Mouse (Mus musculus) heart, adult 2 months (tissue): ENCODE results near the gene Clec2d.

ENCODE experiments used
- CTCF ChIP-seq: fragments of 200-600 bp; IDR thresholded peaks from 2 replicates; pipeline ENCODE4 v1.8.1; 2022; ENCODE audit warnings: antibody characterized with exemption, mild to moderate bottlenecking, moderate library complexity
- EP300 ChIP-seq: fragments of 200-500 bp; IDR thresholded peaks from 2 replicates; pipeline ENCODE4 v1.6.1; 2011; ENCODE audit warnings: low read depth, low read length, control low read depth; ENCODE audit not compliant: insufficient read depth
- POLR2A ChIP-seq: fragments of 200-500 bp; IDR thresholded peaks from 2 replicates; pipeline ENCODE4 v1.6.1; 2011; ENCODE audit warnings: mild to moderate bottlenecking, low read depth, low read length, control low read depth; ENCODE audit not compliant: insufficient read depth

DNA sequence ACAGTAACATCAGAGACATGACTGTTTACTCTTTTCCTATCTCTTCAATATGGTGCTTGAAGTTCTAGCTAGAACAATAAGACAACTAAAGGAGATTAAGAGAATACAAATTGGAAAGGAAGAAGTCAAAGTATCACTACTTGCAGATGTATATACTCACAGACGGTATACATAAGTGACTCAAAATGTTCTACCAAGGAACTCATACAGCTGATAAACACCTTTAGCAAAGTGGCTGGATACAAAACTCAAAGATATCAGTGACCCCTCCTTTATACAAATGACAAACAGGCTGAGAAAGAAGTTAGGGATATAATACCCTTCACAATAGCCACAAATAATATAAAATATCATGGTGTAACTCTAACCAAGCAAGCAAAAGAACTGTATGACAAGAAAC is 40.6 kb downstream of the Clec2d start:
- TF ChIP-seq EP300 = no peak
- TF ChIP-seq POLR2A = no peak
- TF ChIP-seq CTCF = no peak
